Mouse (Mus musculus) R1 (cell line): ENCODE results near the gene 2410004B18Rik.
A peak's percentile ranks its signal among the peaks of the same experiment; 100 is the strongest.

Experiments used
- DNase-seq: peaks from one replicate; pipeline ENCODE4 v3.0.0-alpha.2; 2018; ENCODE audit warnings: low read depth, low spot score

Gene 2410004B18Rik

DNA sequence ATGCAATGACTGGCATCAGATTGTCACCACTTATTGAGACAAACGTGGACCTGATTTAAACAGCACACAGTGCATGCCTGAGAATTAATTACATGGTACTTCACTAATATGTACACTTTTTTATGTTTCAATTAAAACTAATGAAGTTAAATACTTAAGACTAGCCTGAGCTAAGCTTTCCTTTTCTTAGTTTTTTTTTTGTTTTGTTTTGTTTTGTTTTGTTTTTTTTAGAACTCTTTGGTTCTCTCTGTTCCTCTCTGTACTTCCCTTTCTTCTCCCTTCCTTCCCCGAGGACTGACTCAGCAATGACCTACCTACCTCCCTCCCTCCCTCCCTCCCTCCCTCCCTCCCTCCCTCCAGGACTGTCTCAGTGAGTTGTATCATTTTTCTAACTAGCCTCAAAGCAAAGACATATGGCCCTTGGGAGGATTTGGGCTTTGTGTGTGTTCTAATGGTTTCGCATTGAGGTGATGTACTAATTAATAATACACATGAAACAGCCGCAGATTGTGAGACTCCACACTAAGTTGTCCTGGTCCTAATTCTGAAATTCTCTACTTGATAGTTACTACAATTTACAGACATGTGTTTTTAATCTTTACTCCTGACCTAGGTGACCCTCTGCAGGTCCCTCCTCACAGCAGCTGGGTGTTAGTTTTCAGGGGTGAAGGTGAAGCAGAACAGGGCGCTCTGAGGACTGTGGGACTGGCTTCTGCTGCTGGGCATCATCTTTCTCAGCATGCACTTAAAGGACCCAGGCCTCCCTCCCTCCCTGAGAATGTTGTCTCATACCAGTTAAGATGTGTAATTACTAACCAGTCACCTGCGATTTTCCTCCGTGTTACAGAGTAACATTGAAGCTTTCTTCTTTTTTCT lies 8.1 kb upstream of the 2410004B18Rik start:
- DNase-seq: no peak

DNA sequence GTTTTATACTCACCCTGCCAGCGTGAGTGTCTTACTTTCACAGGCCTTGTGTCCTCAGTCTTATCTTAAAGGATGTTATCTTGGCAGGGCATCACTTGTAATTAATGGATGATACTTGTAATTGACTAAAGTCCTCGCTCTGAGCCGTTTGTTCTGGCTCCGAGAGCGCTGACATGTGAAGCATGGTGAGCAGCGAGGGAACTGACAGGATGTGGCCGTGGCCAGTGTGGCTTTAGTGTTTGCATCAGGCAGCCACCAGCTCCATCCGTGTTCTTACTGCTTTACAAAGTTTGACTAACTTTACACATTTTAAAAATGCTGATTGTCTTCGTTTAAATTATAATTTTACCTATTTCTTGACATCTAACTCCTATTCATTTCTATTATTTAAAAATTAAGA lies 4.0 kb upstream of the 2410004B18Rik start:
- no peak for DNase-seq

DNA sequence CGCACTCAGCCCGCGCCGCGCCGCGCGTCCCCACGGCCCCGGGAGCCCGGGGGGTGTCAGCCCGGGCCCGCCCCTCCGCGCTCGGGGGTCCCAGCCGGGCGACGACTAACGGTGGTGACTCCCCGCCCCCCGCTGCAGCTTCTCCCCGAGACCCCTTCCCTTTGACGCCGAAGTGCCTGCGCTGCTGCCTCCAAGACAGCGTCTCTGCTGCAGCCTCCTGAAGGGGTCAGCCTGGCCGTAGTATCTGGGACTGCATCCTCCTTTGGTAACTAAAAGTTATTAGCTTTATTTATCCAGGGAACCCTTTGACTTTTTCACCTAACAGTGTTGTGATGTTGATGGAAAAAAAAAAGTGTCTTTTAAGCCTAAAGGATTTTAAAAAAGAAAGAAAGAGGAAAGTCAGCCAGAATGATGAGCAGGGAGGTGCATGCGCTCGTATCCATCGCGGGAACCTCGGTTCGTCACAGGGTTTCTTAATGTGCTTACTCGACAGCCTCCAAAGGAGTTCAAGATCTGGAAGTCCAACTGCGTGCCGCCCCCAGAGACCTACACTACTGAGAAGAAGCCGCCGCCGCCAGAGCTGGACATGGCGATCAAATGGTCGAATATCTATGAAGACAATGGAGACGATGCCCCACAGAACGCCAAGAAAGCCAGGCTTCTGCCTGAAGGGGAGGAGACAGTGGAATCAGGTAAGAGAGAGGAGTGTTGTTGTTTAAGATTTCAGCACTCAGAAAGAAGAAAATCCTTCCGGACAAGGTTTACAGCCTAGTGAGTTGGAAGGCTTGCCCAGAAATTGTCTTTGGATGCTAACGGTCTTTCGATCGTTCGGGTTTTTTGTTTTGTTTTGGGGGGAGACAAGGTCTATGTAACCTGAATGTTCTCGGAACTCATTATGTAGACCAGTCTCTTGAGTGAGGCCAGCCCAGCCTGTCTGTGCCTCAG lies 863 bp downstream of the 2410004B18Rik start:
- peak; percentile 45 for DNase-seq

DNA sequence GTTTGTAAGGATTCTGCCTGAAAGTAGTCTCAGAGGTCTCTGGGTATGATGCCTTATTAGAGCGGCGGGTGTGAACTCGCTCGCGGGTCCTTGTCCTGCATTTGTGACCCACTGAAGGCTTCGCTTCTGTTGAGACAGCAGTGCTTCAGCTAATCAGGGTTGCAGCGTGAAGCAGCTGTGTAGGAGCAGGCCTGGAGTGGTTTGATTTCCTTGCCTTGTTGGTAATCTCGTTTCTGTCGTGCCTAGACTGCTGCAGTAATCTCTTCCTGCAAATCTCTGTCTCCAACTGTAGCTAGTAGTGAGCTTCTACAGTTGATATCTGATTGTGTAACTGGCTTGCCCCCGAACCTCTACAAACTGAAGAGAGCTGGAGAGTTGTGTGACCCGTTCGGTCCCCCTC lies 1.6 kb downstream of the 2410004B18Rik start:
- DNase-seq: no peak

DNA sequence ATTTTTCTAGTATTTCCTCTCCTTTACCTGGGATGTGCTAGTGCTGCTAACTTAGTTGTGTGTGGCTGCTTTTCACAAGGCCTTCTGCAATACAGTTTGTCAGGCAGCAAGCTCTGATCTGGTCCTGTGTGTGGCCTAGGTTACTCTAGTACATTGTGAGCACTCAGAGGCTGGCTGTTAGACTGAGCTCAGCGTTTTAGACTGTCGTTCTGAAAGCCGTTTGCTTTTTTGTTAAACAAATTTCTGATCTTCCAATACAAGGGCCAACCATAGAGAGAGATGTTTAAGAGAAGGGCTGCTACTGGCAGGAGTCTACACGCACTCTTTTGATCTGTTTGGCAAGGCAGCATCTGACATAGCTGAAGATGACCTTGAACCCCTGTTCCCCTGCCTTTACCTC lies 2.2 kb downstream of the 2410004B18Rik start:
- DNase-seq: peak; percentile 39

DNA sequence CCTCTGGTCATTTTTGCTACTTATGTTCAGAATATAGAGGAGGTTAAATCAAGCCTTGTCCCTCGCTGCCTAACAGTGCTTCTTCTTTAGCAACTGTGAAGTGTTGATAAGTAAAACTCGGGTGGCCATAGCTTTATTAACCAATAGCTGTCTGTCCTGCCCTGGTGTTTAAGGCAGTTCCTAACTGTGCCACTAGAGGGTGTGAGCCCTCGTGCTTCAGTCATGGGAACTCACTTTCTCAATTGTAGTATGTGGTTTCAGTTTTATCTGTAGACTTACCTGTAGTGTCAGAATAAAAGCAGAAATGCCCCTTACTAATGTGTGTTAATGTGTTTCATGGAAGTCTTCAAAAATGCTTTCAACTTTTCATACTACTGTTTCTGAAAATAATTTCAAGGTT lies 4.2 kb downstream of the 2410004B18Rik start:
- peak; percentile 76 for DNase-seq

DNA sequence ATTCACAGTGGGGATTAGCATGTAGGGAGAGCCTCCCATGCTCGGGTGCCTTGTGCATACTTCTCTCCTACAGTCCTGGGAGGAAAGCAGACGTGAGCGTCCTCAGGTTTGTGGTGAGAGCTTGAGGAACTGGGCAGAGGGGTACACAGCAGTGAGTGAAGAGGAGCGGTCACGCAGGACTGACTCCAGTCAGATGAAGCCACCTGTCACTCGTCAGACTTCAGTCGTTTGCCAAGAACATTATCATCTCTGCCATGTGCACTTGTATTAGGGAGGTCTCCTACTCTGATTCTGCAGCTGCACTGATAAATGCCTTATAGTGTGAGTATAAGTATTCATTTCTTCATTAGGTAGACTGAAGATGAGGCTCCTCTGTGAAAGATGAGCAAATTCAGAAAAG lies 6.5 kb downstream of the 2410004B18Rik start:
- DNase-seq: no peak

DNA sequence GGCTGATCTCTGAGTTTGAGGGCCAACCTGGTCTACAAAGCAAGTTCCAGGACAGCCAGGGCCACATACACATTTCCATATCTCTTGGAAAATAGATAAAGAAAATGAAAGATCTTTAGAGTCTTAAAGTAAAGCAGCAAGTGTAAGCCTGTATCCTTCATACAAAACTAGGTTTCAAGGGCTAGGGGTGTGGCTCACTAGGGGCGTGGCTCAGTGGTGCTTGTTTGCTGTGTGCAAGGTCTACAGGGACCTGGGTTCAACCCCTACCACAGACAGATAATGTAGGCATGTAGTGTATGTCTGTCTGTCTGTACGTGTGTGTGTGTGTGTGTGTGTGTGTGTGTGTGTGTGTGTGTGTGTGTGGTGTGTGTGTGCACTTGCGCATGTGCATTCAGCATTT lies 8.1 kb downstream of the 2410004B18Rik start:
- DNase-seq: no peak

DNA sequence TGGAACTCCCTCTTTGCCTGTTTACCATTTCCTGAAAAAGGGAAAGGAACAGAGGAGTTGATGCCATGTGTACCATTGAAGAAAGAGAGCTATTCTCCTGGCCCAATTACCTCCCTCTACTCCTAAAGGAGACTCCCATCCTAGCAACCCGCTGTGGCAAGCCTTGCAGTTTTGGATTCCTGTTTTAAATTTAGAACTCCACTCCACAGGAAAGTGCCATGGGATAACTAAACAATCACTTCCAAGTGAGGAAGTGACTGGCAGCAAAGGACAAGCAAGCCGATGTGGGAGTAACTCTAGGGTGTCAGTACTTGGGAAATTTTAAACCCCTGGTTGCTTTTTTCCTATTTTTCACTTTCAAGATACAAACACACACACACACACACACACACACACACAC lies 8.8 kb downstream of the 2410004B18Rik start:
- DNase-seq: no peak

DNA sequence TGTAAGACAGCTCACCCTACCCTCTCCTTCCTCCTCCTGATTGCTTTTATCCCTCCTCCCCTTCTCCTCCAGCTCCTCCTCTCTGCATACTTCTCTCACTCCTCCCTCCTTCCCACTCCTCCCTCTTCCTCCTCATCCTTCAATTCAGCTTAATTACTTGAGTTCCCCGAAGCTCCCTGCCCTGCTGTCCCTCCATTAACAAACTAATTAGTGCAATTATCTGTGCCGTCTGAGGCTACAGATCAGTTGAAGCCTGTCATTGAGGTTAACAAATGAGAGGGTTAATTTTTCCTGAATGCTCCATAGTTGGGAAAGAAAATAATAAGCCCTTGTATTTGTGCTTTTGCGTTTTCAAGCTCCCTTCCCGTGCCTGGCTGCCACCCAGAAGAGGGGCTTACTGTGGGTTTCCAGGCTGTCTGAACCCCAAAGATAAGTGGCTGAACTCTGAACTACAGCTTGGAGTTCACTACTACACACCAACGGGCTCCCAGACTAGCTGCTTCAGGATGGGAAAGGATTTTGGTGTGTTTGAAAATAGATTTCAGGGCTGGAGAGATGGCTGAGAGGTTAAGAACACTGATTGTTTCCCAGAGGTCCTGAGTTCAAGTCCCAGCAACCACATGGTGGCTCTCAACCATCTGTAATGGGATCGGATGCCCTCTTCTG lies 9.9 kb downstream of the 2410004B18Rik start:
- DNase-seq: no peak

DNA sequence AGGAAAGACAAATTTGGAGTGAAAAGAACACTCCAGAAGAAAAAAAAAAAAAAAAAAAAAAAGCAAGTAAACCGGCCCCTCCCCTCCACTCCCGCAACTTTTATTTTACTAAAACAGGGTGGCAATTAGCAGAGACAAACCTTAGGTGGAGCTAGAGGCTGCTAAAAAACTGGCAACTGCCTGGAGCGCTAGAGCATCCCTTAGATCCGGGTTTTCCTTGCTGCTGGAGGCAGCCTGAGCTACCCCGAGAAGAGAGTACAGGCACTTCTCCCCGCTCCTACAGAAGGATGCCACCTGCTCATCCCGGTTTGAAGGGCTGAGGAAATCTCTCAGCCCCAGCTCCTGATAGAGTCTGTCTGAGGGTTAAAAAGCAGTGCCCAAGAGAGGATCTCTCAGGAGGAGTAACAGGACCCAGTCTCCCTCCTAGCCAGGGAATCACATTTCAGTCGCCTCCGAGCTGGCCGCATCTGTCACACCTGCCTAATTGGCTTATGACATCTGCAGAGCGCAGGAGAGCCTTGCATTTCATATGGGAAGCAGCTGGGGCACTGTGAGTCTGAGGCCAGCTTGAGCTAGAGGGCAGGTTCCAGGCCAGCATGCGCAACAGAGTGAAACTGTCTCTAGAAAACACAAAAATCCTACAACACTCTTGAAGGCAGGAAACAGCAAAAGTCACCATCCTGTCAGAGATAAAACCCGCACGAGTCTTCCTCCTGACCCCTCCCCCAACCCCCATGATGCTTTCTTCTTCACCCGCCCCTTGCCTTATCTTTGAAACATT lies 12.4 kb downstream of the 2410004B18Rik start:
- DNase-seq: peak; percentile 80

DNA sequence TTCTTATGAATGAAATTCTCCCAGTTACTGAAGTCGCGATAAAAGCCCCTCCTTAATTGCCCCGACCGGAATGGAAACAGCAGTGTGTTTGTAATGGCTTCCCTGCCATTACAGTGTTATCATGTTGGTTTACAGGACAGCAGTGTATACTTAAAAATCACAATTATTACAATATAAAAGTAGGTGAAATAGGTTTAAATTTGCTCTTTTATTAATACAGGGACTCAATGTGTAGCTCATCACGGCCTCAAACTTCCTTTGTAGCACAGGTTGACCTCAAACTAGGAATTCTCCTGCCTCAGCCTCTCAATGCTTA lies 13.0 kb downstream of the 2410004B18Rik start:
- DNase-seq: no peak

DNA sequence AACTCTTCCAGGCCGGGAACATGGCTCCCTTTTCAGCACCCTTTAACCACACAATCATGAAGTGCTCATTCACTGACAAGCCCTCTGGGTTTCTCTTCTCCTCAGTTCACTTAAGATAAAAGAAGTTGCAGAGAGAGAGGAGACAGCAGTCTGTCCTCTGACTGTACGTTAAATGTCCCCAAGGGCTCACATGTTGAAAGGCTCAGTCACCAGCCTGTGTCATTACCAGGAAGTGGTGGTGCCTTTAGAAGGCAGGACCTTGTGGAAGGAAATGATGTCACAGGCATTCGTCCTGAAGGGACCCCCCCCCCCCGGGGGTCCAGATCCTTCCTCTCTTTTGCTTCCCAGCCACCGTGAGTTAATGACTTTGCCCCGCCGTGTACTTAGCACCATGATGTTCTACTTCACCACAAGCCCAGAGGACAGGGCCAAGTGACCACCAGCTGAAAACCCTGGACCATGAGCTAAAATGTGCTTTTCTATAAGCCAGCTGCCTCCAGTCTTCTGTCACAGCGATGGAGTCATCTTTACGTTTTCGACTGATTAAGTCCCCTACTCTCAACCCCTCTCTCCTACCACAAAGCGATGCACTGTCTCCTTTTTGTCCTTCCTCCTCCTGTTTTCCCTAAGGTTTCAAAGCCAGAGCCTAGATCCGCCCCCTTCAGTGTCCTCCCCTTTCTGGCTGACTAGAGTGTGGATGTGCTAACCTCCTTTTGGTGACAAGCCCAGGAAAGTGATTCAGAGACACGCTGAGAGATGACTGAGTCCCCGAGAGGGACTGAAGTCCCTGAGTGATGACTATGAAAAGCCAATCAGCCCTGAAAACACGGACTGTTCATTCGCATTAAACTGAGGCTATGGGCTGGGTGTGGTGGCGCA lies 13.7 kb downstream of the 2410004B18Rik start:
- DNase-seq: no peak

DNA sequence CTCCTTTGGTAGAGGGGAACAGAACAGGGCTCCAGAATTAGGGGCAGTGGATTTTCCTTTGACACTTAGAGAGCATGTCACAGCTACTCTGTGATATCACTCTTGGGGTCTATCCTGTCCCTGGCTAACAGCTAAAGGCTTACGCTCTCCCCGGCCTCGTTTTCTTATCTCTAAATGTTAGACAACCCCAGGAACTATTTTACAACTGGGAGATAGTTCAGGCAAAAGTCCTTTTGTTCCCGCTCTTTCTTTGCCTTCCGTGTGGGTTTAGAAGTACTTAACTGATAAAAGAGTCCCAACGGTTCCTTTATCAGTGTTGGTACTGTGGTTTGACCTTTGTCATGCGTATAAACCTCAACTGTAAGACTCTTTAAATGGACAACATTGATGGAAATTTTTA lies 15.1 kb downstream of the 2410004B18Rik start:
- DNase-seq: no peak

DNA sequence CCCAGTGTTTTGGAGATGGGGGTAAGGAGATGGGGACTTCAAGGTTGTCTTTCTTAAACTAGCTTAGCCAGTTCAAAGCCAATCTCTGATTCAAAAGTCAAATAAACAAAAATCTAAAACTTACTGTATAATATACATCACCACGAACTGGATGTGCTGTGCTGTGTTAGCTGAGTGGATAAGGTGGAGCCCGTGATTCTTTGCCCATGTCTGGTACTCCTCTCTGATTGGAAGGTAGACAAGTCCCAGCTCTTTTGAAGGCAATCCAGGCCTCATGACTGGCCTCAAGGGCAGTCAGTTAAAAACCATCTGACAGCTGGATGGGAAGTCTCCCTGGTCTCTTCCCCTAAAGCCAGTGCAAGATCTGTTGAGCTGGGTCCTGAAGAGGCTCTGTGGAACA lies 15.6 kb downstream of the 2410004B18Rik start:
- DNase-seq: no peak

DNA sequence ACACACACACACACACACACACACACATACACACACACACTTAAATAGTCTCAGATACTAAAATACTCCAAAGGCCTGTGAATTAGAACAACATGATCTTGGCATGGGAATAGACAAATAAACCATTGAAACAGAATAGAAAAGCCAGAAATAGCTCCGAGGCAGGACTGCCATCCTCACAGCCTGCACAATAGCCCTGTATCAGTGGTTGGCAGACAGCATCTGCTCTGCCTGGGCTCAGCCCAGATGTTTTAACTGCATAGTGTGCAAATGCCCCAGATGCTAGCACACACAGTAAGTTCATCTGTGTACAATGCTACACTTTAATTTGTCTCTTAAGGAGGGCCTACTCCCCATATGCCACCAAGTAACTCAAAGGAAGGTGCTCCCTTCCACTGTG lies 22.0 kb downstream of the 2410004B18Rik start:
- DNase-seq: no peak

DNA sequence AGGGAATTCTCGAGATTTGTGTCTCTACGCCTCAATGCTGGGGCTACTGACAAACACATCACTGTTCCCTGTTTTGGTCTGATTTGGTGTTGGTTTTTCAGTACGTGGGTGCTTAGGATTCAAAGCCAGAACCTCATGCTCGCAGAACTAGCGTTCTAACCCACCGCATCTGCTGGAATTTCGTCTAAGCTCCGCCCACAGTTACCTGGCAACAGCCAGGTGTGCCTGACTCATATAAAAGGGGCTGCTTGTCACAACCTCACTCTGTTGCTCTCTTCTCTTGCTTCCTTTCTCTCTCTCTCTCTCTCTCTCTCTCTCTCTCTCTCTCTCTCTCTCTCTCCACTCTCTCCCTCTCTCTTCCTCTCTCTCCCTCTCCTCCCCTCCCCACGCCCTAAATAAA lies 24.6 kb downstream of the 2410004B18Rik start:
- peak; percentile 76 for DNase-seq

DNA sequence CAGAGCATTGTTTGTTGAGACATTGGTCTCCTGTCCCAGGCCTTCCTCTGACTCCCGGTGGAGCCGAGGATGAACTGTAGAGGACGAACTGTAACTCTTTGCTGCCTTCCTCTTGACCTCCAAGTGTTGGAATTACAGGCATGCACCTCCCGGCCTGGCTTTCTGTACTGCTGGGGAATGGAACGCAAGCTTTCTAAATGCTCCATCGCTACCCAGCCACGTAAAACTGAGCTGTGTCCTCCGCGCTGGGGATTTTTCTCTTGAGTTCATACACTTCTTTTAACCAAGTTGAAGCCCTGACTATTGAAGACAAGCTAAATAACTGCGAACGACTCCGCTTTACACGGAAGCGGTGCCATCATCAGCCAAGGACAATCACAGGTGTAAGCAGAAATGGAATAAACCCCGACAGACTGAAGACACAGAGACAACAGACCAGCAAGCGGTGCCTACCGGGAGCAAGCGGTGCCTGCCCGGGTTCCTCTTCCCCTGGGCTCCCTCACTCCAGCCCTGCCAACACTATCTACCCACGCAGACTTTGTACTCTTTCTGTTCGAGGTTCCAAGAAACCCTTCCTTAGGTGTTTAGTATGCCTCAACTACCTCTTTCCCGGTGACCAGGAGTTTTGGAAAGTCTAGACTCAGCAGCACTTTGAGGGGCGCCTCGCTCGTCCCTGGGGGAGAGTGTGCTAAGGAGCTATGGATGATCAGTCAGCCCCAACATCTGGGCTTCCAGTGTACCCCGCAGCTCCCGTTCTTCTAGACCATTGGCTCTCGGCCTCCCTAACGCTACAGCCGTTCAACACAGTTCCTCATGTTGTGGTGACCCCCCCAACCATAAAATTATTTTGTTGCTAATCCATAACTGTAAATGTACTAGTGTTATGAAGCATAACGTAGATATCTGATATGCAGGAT lies 25.5 kb downstream of the 2410004B18Rik start:
- DNase-seq: peak; percentile 38

DNA sequence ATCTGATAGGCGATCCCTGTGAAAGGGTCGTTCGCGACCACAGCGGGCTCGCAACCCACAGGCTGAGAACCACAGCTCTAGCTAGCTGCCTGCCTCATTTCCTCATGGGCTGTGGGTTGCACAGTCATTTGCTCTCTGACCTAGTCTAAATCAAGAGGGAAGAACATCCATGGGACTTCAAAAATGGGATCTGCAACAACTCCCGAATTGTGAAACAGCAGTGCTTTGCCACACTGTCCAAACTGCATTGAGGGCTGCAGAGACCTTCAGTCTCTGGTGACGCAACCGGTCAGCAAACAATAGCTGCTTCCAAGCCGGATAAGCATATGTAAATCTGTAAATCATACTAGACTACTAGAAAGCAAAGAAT lies 26.2 kb downstream of the 2410004B18Rik start:
- peak; percentile 33 for DNase-seq
